Mouse (Mus musculus): Measurements from ENCODE around the gene Slc9a9.

GRCm38 (mm10) chr9:95184453-95184852 is 514.7 kb downstream of the Slc9a9 start:
- TF ChIP-seq CTCF (IDR thresholded peaks at IDR 0.05; ENCODE audit: low read depth) = no peak
- no peak for TF ChIP-seq EP300 (IDR thresholded peaks at IDR 0.05; ENCODE audit: low read depth)
